Mouse (Mus musculus) lung, postnatal 0 days (tissue): ENCODE measurements around the gene Tas2r140.

Experiments
- CTCF ChIP-seq: IDR thresholded peaks from 2 replicates; pipeline ENCODE4 v1.5.1; 2016; ENCODE audit warnings: antibody characterized with exemption, mild to moderate bottlenecking
- EP300 ChIP-seq: IDR thresholded peaks from 2 replicates; pipeline ENCODE4 v1.6.1; 2016; ENCODE audit warnings: antibody characterized with exemption, mild to moderate bottlenecking, control low read depth

DNA sequence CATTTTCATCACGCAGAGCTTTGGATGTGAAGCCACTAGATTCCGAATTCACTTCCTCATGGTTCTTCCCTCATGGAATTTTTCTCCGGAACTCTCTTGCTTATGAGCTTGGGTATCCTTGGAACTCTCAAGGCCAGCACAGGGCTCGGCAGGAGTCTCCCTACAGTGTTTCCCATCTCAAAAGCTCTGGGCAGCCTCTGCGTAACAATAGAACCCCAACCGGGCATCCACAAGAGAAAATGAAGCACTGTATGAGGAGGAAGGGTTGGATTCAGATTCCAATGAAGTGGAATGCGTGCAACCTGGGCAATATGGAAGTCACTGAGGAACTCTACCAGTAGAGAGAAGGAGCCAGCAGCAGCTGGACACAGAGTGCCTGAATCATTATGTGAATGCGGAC, 36.6 kb upstream of the Tas2r140 start:
- TF ChIP-seq CTCF: no peak
- TF ChIP-seq EP300: no peak
